Mouse (Mus musculus) forebrain, embryonic 14.5 days (tissue): ENCODE results near the gene Mtf1. TPM values are rescaled to one million over a fixed set of nuclear protein-coding genes. Genes with fewer than 3 reads are reported as not detected.

ENCODE experiments used
- ATAC-seq: fragments of 200-750 bp; cut with Nextera tagmentation; 2 replicates; pipeline ENCODE4 v1.8.0; 2017; ENCODE audit warnings: mild to moderate bottlenecking, moderate library complexity
- DNase-seq: peaks from one replicate; pipeline ENCODE4 v3.0.0-alpha.2; 2015; ENCODE audit warnings: low spot score
- H3K27ac ChIP-seq: fragments of 300-500 bp; sonication (generic); 2 replicates; pipeline ENCODE4 v1.5.1; 2014; ENCODE audit warnings: low read depth, mild to moderate bottlenecking, control low read depth, low read length, moderate library complexity
- H3K27me3 ChIP-seq: fragments of 300-500 bp; sonication (generic); replicated peaks from 2 replicates; pipeline ENCODE4 v1.6.1; 2014; ENCODE audit warnings: low read length, control low read depth, mixed read lengths; ENCODE audit not compliant: control insufficient read depth, insufficient read depth
- H3K36me3 ChIP-seq: fragments of 300-500 bp; sonication (generic); 2 replicates; pipeline ENCODE4 v1.6.1; 2014; ENCODE audit warnings: low read length, control low read depth; ENCODE audit not compliant: control insufficient read depth, insufficient read depth
- H3K4me1 ChIP-seq: fragments of 300-500 bp; sonication (generic); 2 replicates; pipeline ENCODE4 v1.6.1; 2014; ENCODE audit warnings: antibody characterized with exemption, low read length, control low read depth; ENCODE audit not compliant: control insufficient read depth, insufficient read depth
- H3K4me2 ChIP-seq: fragments of 300-500 bp; sonication (generic); 2 replicates; pipeline ENCODE4 v1.6.1; 2014; ENCODE audit warnings: mild to moderate bottlenecking, control low read depth, low read length
- H3K4me3 ChIP-seq: fragments of 300-500 bp; sonication (generic); 2 replicates; pipeline ENCODE4 v1.5.1; 2014; ENCODE audit warnings: low read depth, low read length, control low read depth
- H3K9ac ChIP-seq: fragments of 300-500 bp; sonication (generic); 2 replicates; pipeline ENCODE4 v1.6.1; 2014; ENCODE audit warnings: mild to moderate bottlenecking, low read length, control low read depth, moderate library complexity
- H3K9me3 ChIP-seq: fragments of 300-500 bp; sonication (generic); replicated peaks from 2 replicates; pipeline ENCODE4 v1.6.1; 2016; ENCODE audit warnings: low read length, control low read depth, mixed read lengths; ENCODE audit not compliant: control insufficient read depth
- WGBS: fragments of 180-500 bp; shearing (Covaris S2); extraction: QIAGEN DNeasy Blood & Tissue Kit; methylation state at CpG from one replicate; pipeline ENCODE4 v1.1.7; 2014; 5-methylcytosine and 5-hydroxymethylcytosine counted together
- polyA plus RNA-seq: library from polyadenylated mRNA; unstranded; fragments of >200 nt; fragmentation: Nextera tagmentation; extraction: Ambion mirVana; gene quantifications from 2 replicates; pipeline ENCODE4 v1.2.1, GENCODE M21; 2014

Gene Mtf1
- polyA plus RNA-seq, 1 experiment from 2014 or later = 13.6 TPM

- Histone ChIP-seq H3K4me3 (no peak overlapping the region), H3K27ac (no peak overlapping the region), H3K4me1 (no peaks in the 10 kb centered on the region), H3K36me3 (peaks cover 52% of the 10 kb centered on the region), H3K9me3 (no peaks in the 10 kb centered on the region), H3K27me3 (no peaks in the 10 kb centered on the region), H3K4me2 (no peak overlapping the region), H3K9ac (no peak overlapping the region)
- WGBS = 100% methylated on average over 1 of the region's 1 CpGs
- DNase-seq (no peak), ATAC-seq (no peak)
Observed at GRCm38 (mm10) chr4:124840998-124841397, 39.1 kb downstream of the Mtf1 start.

GRCm38 (mm10) chr4:124843493-124843892 is 41.6 kb downstream of the Mtf1 start:
- Histone ChIP-seq H3K4me3 (no peak overlapping the region), H3K9me3 (no peaks in the 10 kb centered on the region), H3K4me2 (no peak overlapping the region), H3K36me3 (peaks cover 39% of the 10 kb centered on the region), H3K9ac (no peak overlapping the region), H3K27ac (no peak overlapping the region), H3K4me1 (no peaks in the 10 kb centered on the region), H3K27me3 (no peaks in the 10 kb centered on the region)
- 57% methylated on average over 11 of the region's 11 CpGs for WGBS
- 0 out of 2 replicates have a peak, but pooled peaks have one; percentile 61 for ATAC-seq
- DNase-seq = no peak

- WGBS = 5% methylated on average over 8 of the region's 8 CpGs
- peaks cover 13% of the 10 kb centered on the region for H3K4me1 ChIP-seq
Observed at GRCm38 (mm10) chr4:124847573-124847972, 45.7 kb downstream of the Mtf1 start.

GRCm38 (mm10) chr4:124849631-124850260 is 47.8 kb downstream of the Mtf1 start:
- Histone ChIP-seq H3K9me3 (no peaks in the 10 kb centered on the region), H3K27ac (peak overlapping the region; percentile 93), H3K4me1 (peaks cover 13% of the 10 kb centered on the region), H3K4me2 (peak overlapping the region; percentile 61), H3K9ac (peak overlapping the region; percentile 85), H3K4me3 (peak overlapping the region; percentile 99), H3K27me3 (no peaks in the 10 kb centered on the region), H3K36me3 (peaks cover 26% of the 10 kb centered on the region)
- WGBS = under 1% methylated on average over 24 of the region's 24 CpGs
- ATAC-seq (peak; percentile 41), DNase-seq (peak; percentile 65)

More at GRCm38 (mm10) chr4:124847573-124847972, 45.7 kb downstream of the Mtf1 start:
- Histone ChIP-seq H3K9me3 (no peaks in the 10 kb centered on the region), H3K27ac (no peak overlapping the region), H3K4me2 (no peak overlapping the region), H3K27me3 (no peaks in the 10 kb centered on the region), H3K4me3 (no peak overlapping the region), H3K9ac (no peak overlapping the region), H3K36me3 (peaks cover 24% of the 10 kb centered on the region)
- peak; percentile 78 for DNase-seq
- no peak for ATAC-seq

GRCm38 (mm10) chr4:124850261-124850913 is 48.5 kb downstream of the Mtf1 start, which contains the start of gene Yrdc:
Yrdc (plus strand) TSS chr4:124850679.
- Histone ChIP-seq H3K9me3 (no peaks in the 10 kb centered on the region), H3K4me2 (peak within 1 kb of the TSS; percentile 61), H3K36me3 (peaks cover 25% of the 10 kb centered on the region), H3K27ac (peak within 1 kb of the TSS; percentile 93), H3K4me1 (peaks cover 13% of the 10 kb centered on the region), H3K9ac (peak within 1 kb of the TSS; percentile 85), H3K27me3 (no peaks in the 10 kb centered on the region), H3K4me3 (peak within 1 kb of the TSS; percentile 99)
- under 1% methylated on average over 67 of the region's 90 CpGs for WGBS
- peak; percentile 96 for ATAC-seq
- peak; percentile 97 for DNase-seq

- Histone ChIP-seq H3K4me2 (peak within 1 kb of the TSS; percentile 61), H3K9ac (peak within 1 kb of the TSS; percentile 85), H3K9me3 (no peaks in the 10 kb centered on the region), H3K36me3 (peaks cover 32% of the 10 kb centered on the region), H3K27ac (peak within 1 kb of the TSS; percentile 93), H3K27me3 (no peaks in the 10 kb centered on the region), H3K4me3 (peak within 1 kb of the TSS; percentile 99), H3K4me1 (peaks cover 13% of the 10 kb centered on the region)
- WGBS = under 1% methylated on average over 69 of the region's 75 CpGs
- ATAC-seq (peak; percentile 38), DNase-seq (peak; percentile 52)
Observed at GRCm38 (mm10) chr4:124850933-124851658, 49.2 kb downstream of the Mtf1 start, which contains the start of gene 1110065P20Rik. 1110065P20Rik (minus strand) TSS chr4:124851196.

GRCm38 (mm10) chr4:124856294-124856693 is 54.4 kb downstream of the Mtf1 start:
- Histone ChIP-seq H3K9ac (no peak overlapping the region), H3K4me2 (no peak overlapping the region), H3K27me3 (no peaks in the 10 kb centered on the region), H3K9me3 (no peaks in the 10 kb centered on the region), H3K4me3 (no peak overlapping the region), H3K27ac (no peak overlapping the region), H3K4me1 (peaks cover 18% of the 10 kb centered on the region), H3K36me3 (peaks cover 65% of the 10 kb centered on the region)
- WGBS = 97% methylated on average over 8 of the region's 8 CpGs
- ATAC-seq (no peak), DNase-seq (no peak)

GRCm38 (mm10) chr4:124858370-124858769 is 56.5 kb downstream of the Mtf1 start:
- Histone ChIP-seq H3K9me3 (no peaks in the 10 kb centered on the region), H3K4me1 (peaks cover 11% of the 10 kb centered on the region), H3K27ac (no peak overlapping the region), H3K36me3 (peaks cover 58% of the 10 kb centered on the region), H3K4me2 (no peak overlapping the region), H3K27me3 (no peaks in the 10 kb centered on the region), H3K9ac (no peak overlapping the region), H3K4me3 (no peak overlapping the region)
- no peak for ATAC-seq
- DNase-seq = no peak
- WGBS = 77% methylated on average over 5 of the region's 5 CpGs
